Mouse (Mus musculus): Measurements from ENCODE around the gene Slc12a9.

DNA sequence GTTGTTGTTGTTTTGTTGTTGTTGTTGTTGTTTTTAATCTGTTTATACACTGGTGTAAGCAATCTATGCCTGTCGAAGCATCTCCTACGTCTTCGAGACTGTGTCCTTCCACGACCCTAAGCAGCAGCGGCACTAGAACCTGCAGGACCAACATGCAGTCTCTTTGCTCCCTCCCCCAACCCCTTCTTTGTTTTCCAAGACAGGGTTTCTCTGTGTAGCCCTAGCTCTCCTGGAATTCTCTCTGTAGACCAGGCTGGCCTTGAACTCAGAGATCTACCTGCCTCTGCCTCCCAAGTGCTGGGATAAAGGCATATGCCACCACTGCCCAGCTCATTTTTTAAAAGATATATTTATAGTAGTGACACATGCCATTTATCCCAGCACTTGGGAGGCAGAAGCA, 10.0 kb upstream of the Slc12a9 start:
- TF ChIP-seq CTCF (IDR thresholded peaks at IDR 0.05; ENCODE audit: low read depth), result no peak
- no peak for TF ChIP-seq EP300 (optimal IDR thresholded peaks at IDR 0.05)

Measured in stomach, postnatal 0 days (tissue).